Mouse (Mus musculus) hindbrain, embryonic 11.5 days (tissue): ENCODE results near the gene Olfr275. TPM values are rescaled to one million over a fixed set of nuclear protein-coding genes. Genes with fewer than 3 reads are reported as not detected.
"Not testable (repeated sequence)": the region's sequence is repeated elsewhere in the genome, so short reads cannot be mapped to it uniquely, and the experiment has no call there.

ENCODE experiments used
- ATAC-seq: fragments of 200-750 bp; cut with Nextera tagmentation; 2 replicates; pipeline ENCODE4 v1.8.0; 2017; ENCODE audit warnings: mild to moderate bottlenecking, moderate TSS enrichment, moderate library complexity; ENCODE audit not compliant: low FRiP score
- DNase-seq: peaks from one replicate; pipeline ENCODE4 v3.0.0-alpha.2; 2015; ENCODE audit warnings: low spot score
- H3K27ac ChIP-seq: fragments of 300-500 bp; sonication (generic); 2 replicates; pipeline ENCODE4 v1.5.1; 2014; ENCODE audit warnings: mild to moderate bottlenecking, low read depth, low read length
- H3K27me3 ChIP-seq: fragments of 300-500 bp; sonication (generic); 2 replicates; pipeline ENCODE4 v1.6.1; 2014; ENCODE audit warnings: mild to moderate bottlenecking, low read length, moderate library complexity, mixed read lengths; ENCODE audit not compliant: control insufficient read depth, insufficient read depth
- H3K36me3 ChIP-seq: fragments of 300-500 bp; sonication (generic); 2 replicates; pipeline ENCODE4 v1.6.1; 2014; ENCODE audit warnings: mild to moderate bottlenecking, low read length, moderate library complexity, mixed read lengths; ENCODE audit not compliant: control insufficient read depth, insufficient read depth
- H3K4me1 ChIP-seq: fragments of 300-500 bp; sonication (generic); replicated peaks from 2 replicates; pipeline ENCODE4 v1.6.1; 2014; ENCODE audit warnings: low read length, mixed read lengths; ENCODE audit not compliant: control insufficient read depth, insufficient read depth
- H3K4me2 ChIP-seq: fragments of 300-500 bp; sonication (generic); replicated peaks from 2 replicates; pipeline ENCODE4 v1.6.1; 2014; ENCODE audit warnings: mild to moderate bottlenecking, low read depth, low read length
- H3K4me3 ChIP-seq: fragments of 300-500 bp; sonication (generic); 2 replicates; pipeline ENCODE4 v1.5.1; 2014; ENCODE audit warnings: low read depth, low read length
- H3K9ac ChIP-seq: fragments of 300-500 bp; sonication (generic); 2 replicates; pipeline ENCODE4 v1.6.1; 2014; ENCODE audit warnings: low read depth, low read length
- H3K9me3 ChIP-seq: fragments of 300-500 bp; sonication (generic); 2 replicates; pipeline ENCODE4 v1.6.1; 2016; ENCODE audit warnings: low read length; ENCODE audit not compliant: control insufficient read depth
- WGBS: fragments of 180-500 bp; shearing (Covaris S2); extraction: QIAGEN DNeasy Blood & Tissue Kit; methylation state at CpG from one replicate; pipeline ENCODE4 v1.1.7; 2014; 5-methylcytosine and 5-hydroxymethylcytosine counted together
- polyA plus RNA-seq: library from polyadenylated mRNA; unstranded; fragments of >200 nt; fragmentation: Nextera tagmentation; extraction: Ambion mirVana; gene quantifications from 2 replicates; pipeline ENCODE4 v1.2.1, GENCODE M21; 2014

Gene Olfr275
- not detected in 2 replicates for polyA plus RNA-seq

DNA sequence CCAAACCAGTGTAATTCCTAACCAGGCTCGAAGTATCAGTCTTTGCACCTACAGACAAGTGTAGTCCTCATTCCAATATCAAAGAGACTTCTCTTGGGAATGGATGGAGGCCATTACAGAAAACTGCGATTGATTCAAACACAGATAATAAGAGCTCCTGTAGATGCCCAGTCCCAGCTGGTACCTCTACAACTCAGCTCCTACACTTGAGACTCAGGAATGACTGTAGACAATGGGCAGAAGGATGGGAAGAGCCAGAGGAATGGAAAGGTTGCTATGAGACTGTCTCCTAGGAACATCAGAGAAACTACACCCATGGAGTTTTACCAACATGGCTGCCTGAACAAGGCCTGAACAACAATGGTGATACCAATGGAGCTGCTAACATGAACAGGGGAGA is at the start of gene Olfr275:
Olfr275 (plus strand) TSS at position 301 of the 400 bp plus-strand sequence.
- Histone ChIP-seq H3K27me3 (no peaks in the 10 kb centered on the region), H3K9me3 (no peaks in the 10 kb centered on the region), H3K4me1 (no peaks in the 10 kb centered on the region), H3K27ac (no peak within 1 kb of the TSS), H3K4me2 (no peak within 1 kb of the TSS), H3K9ac (no peak within 1 kb of the TSS), H3K4me3 (no peak within 1 kb of the TSS), H3K36me3 (no peaks in the 10 kb centered on the region)
- 85% methylated on average over 2 of the region's 2 CpGs for WGBS
- DNase-seq (no peak), ATAC-seq (no peak)

DNA sequence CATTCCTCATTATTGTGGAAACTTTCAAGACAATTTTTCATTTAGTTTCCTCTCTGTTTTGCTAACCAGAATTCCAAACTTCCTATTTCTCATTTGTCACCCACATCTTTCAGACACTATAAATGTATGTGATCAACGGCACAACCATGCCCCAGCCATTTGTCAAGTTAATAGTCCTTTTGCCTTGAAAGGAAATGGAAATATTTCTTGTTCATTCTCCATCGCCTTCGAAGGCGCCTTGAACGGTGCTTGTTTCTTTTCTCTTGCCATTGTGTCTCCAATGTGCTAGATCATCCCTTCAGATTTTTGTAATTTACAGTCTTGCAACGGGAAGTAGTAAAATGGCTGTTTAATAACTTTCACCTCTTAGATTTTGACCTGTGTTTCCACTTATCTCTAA is 48.8 kb upstream of the Olfr275 start:
- 83% methylated on average over 6 of the region's 6 CpGs for WGBS
- Histone ChIP-seq H3K27me3 (no peaks in the 10 kb centered on the region), H3K4me3 (no peak overlapping the region), H3K36me3 (no peaks in the 10 kb centered on the region), H3K27ac (no peak overlapping the region), H3K9ac (no peak overlapping the region), H3K4me1 (no peaks in the 10 kb centered on the region), H3K9me3 (no peaks in the 10 kb centered on the region), H3K4me2 (no peak overlapping the region)
- ATAC-seq (no peak), DNase-seq (no peak)

DNA sequence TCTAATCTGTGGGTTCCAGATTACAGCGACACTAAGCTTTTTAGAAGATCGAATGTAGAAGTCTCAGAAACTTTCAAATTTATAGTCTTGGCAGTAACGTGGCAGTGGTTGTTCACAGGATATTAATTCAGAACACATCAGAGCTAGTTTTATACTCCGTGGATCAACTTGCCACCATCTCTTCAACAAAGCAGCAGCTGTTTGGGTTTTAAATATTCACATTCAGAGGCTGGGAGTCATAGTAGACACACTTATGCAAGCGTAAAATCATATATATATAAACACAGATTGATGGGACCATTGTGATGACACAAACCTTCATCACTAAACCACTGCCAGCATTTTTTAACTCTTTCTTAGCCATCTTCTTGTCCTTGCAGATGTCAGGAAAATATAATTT is 42.2 kb upstream of the Olfr275 start:
- ATAC-seq (no peak), DNase-seq (no peak)
- WGBS = 83% methylated on average over 5 of the region's 5 CpGs
- no peak overlapping the region for H3K27ac ChIP-seq
- no peak overlapping the region for H3K4me2 ChIP-seq
- no peaks in the 10 kb centered on the region for H3K9me3 ChIP-seq
- no peaks in the 10 kb centered on the region for H3K36me3 ChIP-seq
- no peak overlapping the region for H3K4me3 ChIP-seq
- H3K4me1 ChIP-seq = no peaks in the 10 kb centered on the region
- no peaks in the 10 kb centered on the region for H3K27me3 ChIP-seq
- H3K9ac ChIP-seq = no peak overlapping the region

DNA sequence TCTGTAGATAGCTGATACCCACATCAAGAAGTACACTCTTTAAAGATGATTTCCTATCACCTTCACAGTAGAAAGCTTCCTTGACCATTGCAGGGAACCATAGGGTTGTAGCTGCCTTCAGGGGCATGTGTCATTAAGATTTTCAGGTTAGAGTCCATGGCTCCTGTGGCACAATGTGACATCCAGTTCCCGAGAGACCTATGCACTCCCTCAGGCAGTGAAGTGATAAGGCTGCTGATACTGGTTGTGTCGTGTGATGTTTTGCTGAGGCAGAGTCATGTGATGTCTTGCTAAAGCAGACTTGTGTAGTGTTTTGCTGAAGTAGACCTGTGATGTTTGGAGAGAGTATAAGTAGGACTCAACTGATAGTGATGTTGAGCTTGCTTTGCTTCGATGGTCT is 14.4 kb upstream of the Olfr275 start:
- Histone ChIP-seq H3K4me1 (no peaks in the 10 kb centered on the region), H3K4me3 (no peak overlapping the region), H3K9me3 (no peaks in the 10 kb centered on the region), H3K4me2 (no peak overlapping the region), H3K27me3 (no peaks in the 10 kb centered on the region), H3K27ac (no peak overlapping the region), H3K36me3 (no peaks in the 10 kb centered on the region), H3K9ac (no peak overlapping the region)
- ATAC-seq (no peak), DNase-seq (no peak)
- WGBS = 92% methylated on average over 3 of the region's 3 CpGs

DNA sequence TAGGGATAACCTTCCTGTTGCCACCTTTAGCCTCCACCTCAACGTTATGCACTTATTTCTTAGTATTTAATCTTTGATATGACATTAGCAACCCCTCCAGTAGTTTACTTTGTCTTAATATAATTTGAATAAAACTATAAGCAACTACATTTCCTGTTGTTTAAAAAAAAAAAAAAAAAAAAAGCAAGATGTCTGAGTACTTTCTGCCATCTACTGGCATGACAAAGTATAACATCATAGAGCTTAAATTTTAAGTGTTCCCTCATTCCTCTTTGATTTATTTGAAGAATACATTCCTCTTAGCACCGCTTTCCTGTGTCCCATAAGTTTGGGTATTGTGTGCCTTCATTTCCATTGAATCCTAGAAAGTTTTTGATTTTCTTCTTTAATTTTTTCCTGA is 2.5 kb upstream of the Olfr275 start:
- H3K9ac ChIP-seq = no peak overlapping the region
- H3K27ac ChIP-seq = no peak overlapping the region
- no peaks in the 10 kb centered on the region for H3K4me1 ChIP-seq
- no peak overlapping the region for H3K4me2 ChIP-seq
- H3K27me3 ChIP-seq = no peaks in the 10 kb centered on the region
- DNase-seq (peak; percentile 4), ATAC-seq (no peak)
- H3K4me3 ChIP-seq = no peak overlapping the region
- WGBS = 44% methylated on average over 2 of the region's 2 CpGs
- H3K9me3 ChIP-seq = no peaks in the 10 kb centered on the region
- no peaks in the 10 kb centered on the region for H3K36me3 ChIP-seq

DNA sequence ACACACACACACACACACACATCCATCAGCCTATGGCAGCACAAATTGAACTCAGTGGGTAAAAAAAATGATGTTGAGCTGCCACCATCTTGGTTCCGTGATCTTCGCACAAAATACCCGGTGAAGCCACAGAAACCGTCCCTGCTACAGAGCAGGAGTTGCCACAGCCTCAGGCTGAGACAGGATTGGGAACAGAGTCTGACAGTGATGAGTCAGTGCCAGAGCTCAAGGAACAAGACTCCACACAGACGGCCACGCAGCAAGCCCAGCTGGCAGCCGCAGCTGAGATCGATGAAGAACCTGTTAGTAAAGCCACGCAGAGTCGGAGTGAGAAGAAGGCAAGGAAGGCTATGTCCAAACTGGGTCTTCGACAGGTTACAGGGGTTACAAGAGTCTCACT is 7.0 kb downstream of the Olfr275 start:
- Histone ChIP-seq H3K4me1 (no peaks in the 10 kb centered on the region), H3K27me3 (no peaks in the 10 kb centered on the region), H3K27ac (no peak overlapping the region), H3K9me3 (no peaks in the 10 kb centered on the region), H3K4me3 (no peak overlapping the region), H3K36me3 (no peaks in the 10 kb centered on the region), H3K4me2 (no peak overlapping the region), H3K9ac (no peak overlapping the region)
- WGBS = 97% methylated on average over 11 of the region's 11 CpGs
- ATAC-seq = no peak
- no peak for DNase-seq

DNA sequence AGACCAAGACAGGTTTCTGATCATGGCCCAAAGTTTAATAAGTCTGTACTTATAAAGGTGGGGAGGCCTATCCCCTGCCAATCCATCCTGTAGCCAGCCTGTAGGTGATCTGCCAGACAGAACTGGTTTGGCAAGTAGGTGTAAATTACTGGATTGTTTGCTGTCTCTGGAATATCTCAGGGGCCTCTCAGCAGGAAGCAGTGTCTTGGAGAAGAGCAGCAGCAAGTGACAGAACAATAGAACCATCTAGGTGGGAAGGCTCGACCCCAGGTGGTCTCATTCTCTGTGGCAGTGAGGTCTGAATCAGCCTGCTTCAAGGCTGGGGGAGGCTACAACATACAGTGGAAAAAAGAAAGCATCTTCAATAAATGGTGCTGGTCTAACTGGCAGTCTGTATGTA is 31.0 kb downstream of the Olfr275 start:
- not testable (repeated sequence) for H3K4me2 ChIP-seq, H3K27ac ChIP-seq, H3K36me3 ChIP-seq, H3K27me3 ChIP-seq, H3K4me3 ChIP-seq, H3K9ac ChIP-seq, H3K4me1 ChIP-seq, H3K9me3 ChIP-seq, ATAC-seq, DNase-seq
- 40% methylated on average over 1 of the region's 1 CpGs for WGBS

DNA sequence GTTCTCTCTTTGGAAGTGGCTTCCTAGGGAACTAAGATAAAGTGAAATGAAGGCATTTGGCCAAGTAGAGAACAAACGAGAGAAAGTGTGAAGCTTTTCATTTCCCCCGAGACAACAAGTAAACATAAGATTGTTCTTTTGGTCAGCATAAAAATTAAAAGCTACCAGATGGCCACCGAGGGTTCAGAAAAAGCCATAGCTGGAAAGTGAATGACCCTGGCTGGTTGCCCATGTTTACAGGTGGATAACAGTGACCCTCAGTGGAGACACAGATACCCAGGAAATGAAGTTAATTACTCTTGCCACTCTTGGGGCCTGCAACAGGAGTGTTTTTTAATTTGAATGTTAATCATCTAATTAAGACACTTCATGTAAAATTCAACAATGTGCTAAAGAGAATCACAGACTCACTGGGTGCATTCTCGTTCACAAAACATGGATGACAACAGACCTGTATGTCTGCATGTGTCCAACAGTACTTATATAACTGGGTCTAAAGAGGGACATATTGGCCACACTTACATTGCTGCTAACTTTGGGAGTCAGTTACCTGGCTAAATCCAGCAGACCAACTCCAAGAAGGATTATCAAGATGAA is 34.7 kb downstream of the Olfr275 start:
- 75% methylated on average over 4 of the region's 4 CpGs for WGBS
- H3K4me2 ChIP-seq = no peak overlapping the region
- ATAC-seq = no peak
- no peak for DNase-seq
- no peaks in the 10 kb centered on the region for H3K36me3 ChIP-seq
- no peak overlapping the region for H3K27ac ChIP-seq
- H3K4me3 ChIP-seq = no peak overlapping the region
- H3K27me3 ChIP-seq = no peaks in the 10 kb centered on the region
- H3K9ac ChIP-seq = no peak overlapping the region
- H3K4me1 ChIP-seq = no peaks in the 10 kb centered on the region
- no peaks in the 10 kb centered on the region for H3K9me3 ChIP-seq

DNA sequence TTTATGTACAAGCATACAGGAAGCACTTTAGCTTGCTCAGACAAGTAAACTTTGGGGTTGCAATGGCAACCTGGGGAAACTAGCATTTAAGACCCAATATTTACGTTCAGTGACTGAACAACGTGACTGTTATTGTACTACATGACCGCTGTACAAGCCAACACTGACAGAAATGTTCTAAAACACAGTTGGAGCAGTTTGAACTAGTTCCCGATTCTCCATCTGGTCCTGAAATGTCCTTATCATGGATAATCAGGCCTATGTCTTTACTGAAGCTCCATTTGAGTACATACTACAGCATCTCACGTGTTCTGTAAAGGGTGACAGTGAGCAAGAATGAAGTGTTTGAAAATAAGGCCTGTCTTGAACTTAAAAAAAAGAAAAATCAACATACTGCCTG is 35.3 kb downstream of the Olfr275 start:
- 92% methylated on average over 5 of the region's 5 CpGs for WGBS

More for the DNA sequence above, 35.3 kb downstream of the Olfr275 start:
- Histone ChIP-seq H3K36me3 (no peaks in the 10 kb centered on the region), H3K4me1 (no peaks in the 10 kb centered on the region), H3K27me3 (no peaks in the 10 kb centered on the region), H3K4me2 (no peak overlapping the region), H3K9ac (no peak overlapping the region), H3K4me3 (no peak overlapping the region), H3K27ac (no peak overlapping the region), H3K9me3 (no peaks in the 10 kb centered on the region)
- DNase-seq = no peak
- no peak for ATAC-seq
